Mouse (Mus musculus): ENCODE measurements around the gene Nmrk2.
"Not testable (repeated sequence)": the region's sequence is repeated elsewhere in the genome, so short reads cannot be mapped to it uniquely, and the experiment has no call there.

Nmrk2 gene

DNA sequence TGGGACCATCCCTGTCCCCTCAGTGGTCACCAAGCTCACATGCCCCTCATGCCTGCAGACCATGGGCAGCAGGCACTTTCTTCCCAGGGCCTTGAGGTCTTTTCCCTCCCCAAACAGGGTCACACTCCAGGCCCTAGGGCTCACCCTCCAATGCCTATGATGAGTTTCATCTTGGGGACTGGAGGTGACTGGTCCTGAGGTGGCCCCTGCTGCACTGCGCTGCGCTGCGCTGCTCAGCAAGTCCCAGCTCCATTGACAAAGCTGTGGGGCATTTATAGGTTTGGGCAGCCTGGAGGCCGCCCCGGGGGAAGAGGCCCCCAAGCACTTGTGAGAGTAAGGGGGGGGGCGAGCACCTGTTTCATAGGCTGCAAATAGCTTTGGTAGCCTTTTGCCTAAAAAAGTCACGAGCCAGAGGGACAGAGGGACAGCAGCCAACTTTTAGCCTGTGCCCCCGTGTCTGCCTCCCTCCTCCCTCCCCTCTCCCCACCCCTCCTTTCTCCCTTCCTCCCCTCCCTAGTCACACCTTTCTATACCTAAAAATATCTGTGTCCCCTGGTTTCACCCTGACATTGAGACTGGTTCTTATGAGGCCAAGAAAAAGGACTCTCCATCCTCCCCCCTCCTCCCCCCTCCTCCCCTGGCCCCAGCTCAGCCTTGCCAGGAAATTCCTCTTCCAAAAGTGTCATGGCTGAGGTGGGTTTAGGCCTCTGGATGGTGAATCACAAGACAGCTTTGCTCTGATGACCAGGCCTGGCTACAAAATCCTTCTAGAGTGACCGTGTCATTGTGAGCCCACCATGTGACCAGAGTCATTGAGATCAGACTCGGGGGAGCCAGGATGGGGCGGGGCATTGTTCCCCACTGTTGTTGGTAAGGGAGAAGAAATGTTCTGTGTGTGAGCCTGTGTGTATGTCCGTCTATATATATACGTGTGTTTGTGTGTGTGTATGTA, at the start of gene Nmrk2:
Nmrk2 (minus strand) TSS at position 245 of the 952 bp plus-strand sequence.
- DNase-seq (ENCODE audit: low read depth, low spot score), result no peak

DNA sequence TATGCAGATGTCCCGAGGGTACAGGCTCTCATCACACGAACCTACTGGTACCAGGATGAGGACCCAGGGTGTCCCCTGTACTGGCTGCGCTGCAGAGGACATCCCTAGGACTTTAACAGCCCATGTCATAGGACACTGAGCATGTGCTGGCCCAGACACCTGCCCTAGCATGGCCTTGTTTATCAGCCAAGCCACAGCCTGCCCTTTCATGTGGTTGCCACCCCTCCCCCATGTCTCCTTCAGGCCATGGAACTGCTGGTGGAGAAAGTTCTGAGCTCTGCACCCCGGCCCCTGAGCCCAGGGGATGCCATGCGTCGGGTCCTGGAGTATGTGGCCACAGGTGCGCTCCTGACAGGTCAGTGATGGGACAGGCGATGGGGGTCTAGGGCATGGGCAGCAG, 47.6 kb upstream of the Nmrk2 start:
- no peak for DNase-seq (ENCODE audit: low read depth, low spot score)

DNA sequence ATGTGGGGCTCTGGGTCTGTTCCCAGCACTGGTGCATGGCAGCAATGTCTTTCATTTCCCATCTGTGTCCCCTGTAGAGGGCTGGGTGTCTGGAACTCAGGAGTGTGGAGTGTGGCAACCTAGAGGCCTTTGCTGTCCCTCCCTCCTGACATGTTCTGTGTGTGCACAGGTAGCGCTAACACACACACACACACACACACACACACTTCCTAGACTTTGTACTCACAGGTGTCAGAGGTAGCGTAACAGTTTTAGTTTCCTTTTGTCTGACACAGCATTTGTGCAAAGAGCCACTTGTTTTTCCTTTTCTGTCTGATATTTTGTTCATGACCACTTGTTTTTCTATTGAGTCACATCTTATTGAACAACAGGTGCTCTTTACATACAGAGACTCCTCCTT, 46.0 kb upstream of the Nmrk2 start:
- no peak for DNase-seq (ENCODE audit: low read depth, low spot score)

DNA sequence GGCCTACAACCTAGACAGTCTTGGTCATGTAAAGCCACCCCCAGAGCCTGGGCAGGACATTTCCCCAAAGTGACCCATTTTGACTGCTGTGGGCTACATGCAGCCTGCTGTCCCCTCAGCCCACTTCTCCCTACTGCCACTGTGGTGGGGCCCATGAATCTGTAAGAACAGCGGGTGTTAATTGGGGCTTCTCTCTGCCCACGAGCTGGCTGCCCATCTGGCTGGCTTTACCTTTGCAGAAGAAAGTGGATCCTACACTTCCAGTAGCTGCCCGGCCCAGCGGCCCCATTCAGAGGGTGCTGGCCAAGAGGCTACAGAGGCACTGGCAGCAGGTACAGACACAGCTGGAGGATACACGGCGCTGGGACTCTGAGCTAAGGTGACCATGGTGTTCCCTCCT, 43.3 kb upstream of the Nmrk2 start:
- DNase-seq (ENCODE audit: low read depth, low spot score), result no peak

DNA sequence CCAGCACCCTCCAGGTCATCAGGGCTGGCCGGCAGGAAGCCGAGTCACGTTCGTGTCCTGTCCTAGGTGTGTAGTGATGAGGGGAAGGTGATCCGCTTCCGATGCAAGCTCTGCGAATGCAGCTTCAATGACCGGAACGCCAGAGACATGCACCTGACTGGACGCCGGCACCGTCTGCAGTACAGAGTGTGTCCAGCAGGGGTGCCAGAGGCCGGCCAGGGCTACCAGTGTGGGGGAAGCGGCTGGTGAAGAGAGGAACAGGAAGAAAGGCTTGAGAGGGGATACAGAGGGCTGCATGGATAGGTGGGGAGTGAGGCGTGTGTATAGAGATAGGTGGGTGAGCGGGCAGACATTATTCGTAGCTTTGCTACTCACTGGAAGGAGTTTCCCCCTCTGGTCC, 42.7 kb upstream of the Nmrk2 start:
- no peak for DNase-seq (ENCODE audit: low read depth, low spot score)

DNA sequence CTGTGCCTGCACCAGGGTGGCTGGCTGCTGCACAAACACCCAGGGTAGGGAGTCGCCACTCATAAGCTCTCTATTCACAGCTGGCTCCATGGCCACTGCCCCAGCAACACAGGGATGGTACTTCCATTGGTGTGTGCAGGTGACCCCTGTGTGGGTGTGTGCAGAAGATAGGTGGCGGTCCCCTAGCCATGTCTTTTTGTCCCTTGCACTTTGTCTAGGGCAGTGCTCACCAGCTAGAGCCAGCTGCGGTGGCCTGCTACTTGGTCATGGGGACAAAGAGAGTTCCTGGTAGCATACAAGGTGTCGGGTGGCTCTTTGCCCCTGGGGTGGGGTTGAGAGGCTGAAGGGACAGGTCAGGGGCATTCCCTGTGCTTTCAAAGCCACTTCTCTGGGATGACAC, 42.3 kb upstream of the Nmrk2 start:
- no peak for DNase-seq (ENCODE audit: low read depth, low spot score)

DNA sequence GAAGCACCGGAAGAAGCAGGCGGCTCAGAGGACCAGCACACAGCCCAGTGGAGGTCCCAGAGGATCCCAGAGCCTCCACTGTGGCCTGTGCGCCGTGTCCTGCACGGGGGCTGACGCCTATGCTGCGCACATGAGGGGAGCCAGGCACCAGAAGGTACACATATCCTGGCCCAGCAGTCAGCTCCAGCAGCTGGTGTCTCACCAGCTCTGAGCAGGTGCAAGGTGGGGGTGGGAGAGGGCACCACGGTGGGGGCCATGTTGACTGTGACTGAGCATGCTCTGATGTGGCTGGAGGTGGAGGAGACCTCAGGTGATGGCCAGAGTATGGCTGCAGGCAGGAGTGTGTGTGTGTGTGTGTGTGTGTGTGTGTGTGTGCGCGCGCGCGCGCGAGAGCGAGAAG, 40.2 kb upstream of the Nmrk2 start:
- DNase-seq (ENCODE audit: low read depth, low spot score), result no peak

DNA sequence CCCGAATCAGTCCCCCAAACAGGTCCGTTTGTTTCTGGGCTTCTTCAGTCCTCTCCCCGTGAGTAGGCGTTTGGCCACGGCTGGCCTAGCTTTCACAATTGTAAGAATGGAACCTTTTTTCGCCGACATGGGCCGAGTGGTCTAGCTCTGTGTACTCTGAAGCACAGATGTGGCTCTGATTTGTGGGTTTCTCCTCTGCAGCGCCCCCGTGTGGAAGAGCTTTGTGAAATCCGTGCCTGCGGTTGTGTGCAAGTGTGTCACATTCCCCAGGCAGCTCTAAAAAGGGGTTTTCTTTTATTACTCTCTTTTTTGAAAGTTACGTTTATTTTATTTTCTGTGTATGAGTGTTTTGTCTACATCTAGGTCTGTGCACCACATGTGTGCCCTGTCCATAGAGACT, 39.0 kb upstream of the Nmrk2 start:
- no peak for DNase-seq (ENCODE audit: low read depth, low spot score)

DNA sequence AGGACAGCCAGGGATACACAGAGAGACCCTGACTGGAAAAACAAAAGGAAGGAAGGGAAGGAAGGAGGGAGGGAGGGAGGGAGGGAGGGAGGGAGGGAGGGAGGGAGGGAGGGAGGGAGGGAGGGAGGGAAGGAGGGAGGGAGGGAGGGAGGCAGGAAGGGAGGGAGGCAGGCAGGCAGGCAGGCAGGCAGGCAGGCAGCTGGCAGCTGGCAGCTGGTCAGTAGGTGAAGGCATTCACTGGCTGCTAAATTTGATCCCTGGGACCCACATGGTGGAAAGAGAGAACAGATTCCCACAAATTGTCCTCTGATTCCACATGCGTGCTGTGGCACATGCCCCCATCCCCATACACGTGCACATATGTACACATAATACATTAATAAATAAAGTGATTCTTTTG, 36.8 kb upstream of the Nmrk2 start:
- no peak for DNase-seq (ENCODE audit: low read depth, low spot score)

DNA sequence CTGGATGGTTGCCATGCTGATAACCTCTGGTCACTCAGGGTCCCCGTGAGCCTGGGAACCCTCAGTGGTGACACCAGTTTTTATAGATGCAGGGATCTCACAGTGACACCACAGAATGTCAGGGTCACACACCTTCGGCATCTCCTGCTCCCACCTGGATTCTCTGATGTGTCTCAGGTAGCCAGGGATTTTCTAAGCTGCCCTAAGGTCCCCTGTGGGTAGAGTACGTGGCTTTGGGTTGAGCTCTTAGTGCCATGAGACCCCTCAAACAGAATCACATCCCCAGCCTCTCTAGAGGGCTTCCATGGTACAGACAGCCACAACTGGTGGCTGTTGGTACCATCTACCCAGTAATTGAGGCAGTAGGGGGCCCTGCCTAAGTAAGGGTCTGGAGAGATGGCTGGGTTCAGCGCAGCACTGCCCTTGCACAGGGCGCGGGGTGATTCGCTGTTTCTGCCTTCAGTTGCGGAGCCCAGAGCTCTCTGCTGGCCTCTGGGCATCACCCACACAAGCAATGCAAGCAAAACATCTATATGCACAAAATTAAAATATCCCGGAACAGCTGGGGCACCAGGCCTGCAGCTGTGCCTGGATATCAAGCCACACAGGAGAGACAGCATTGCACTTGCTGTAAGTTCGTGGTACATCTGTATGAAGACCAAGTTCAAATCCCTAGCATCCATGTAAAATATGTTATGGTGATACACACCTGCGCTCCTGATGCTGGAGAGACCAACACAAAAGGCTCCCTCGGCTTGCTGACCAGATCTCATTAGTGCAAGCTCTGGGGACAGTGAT, 34.8 kb upstream of the Nmrk2 start:
- DNase-seq (ENCODE audit: low read depth, low spot score), result no peak

DNA sequence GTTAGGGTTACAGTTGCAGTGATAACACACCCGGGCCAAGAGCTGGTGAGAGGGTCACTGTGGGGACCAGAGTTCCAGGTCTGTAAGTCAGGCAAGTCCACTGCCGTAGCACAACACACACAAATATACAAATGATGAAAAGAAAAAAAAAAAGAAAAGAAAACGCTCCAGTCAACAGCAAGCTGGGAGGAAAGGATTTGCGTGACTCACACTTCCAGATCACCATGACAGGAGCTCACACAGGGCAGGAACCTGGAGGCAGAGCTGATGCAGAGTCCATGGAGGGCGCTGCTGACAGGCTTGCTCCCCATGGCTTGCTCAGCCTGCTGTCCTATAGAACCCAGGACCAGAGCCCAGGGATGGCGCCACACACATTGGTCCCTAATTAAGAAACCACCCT, 32.4 kb upstream of the Nmrk2 start:
- DNase-seq (ENCODE audit: low read depth, low spot score), result no peak

DNA sequence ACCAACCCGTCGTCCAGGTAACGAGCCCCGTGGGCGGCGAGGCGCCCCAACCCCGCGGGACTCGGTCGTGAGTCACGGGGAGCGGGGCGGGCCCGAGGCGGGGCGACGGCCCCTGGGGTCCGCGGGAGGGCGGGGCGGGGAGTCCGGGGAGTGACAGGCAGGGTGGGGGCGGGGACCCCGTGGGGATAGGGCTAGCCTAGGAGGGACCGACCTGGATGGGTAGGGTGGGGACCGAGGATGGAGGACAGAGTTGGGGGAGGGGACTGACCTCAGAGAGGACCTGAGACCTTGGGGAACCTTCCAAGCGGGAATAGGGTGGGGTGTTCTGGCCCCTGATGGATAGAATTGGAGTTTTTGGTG, 31.4 kb upstream of the Nmrk2 start:
- DNase-seq (ENCODE audit: low read depth, low spot score), result no peak

DNA sequence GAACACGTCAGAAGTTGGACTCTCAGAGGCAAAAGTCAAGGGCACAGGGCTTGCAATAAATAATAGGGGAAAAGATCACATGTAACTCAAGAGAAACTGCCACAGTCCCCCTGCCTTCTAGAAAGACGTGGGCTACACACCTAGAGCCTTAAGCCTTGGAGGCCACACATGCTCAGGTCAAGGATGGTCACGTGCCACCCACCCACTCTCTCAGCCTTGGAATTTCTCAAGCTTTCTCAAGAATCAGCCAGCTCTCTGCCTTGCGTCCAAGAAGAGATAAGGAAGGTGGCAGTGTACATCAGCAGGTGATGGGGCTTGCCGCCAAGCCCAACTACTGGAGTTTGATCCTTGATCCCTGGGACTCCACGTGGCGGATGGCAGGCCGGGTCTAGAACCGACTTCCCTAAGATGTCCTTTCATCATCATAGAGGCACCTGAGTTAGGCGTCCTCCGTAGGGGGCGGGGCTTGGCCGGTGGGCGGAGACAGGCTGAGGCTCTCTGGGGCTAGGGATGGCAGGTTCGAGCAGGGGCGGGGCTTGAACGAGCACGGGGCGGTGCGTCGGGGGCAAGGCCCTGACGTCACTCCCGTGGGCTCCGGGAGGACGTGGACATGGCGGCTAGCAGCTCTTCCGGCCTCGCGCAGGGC, 30.9 kb upstream of the Nmrk2 start, which contains the start of gene Zfr2:
Zfr2 (plus strand) TSS at position 576 of the 646 bp plus-strand sequence.
- DNase-seq (ENCODE audit: low read depth, low spot score), result peak; percentile 85

DNA sequence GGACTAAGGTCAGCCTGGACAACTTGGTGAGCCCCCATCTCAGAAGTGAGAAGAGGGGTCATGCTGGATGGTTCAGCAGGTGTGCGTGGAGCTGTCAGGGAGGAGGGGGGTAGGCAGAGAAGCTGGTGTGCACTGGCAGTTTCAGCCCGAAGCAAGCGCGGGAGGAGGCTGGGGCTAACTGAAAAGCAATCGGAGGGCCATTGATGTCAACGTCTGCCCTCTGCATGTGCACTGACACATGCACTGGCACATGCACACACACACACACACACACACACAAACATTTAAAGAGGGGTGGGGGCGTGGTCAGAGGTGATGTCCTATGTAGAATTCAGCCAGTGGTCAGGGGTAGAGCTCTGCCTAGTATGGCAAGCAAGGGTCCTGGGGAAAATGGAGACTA, 29.6 kb upstream of the Nmrk2 start:
- no peak for DNase-seq (ENCODE audit: low read depth, low spot score)

DNA sequence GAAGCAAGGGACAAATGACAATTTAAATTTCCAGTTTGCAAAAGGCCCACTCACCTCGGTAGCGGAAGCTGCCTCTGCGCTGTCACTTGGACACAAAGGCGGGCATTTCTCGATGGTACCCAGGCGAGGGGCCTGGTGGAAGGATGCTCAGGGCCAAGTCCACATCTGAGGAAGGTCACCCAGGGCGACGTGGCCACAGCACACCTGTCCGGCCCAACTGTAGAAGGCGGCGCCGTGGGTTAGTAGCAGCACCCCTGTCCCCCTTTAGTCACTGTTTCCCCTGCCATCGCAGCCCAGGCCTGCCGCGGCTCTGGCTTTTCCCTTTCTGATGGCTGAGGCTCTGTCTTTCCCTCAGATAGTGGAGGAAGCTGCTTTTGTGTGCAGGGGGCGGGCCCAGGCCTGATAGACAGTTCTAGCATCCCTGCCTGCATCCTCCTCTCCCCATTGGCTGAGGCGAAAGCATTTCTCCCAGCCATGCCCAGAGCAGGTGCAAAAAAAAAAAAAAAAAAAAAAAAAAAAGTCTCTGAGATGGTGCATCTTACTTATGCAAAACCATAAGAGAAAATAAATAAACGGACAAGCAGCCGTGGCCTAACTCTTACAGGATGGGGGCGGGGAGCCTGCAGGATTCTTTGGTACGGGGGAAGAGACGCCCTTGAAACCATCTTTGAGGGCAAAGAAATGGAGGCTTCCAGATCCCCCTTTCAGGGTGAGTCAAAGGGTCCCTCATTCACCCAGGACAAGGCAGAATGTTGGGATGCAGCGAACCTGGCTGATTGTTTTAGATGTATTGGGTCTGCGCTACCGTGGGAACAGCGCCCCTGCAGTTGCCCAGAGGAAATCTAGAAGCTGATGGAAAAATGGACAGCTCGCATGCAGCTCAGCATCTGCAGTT, 28.8 kb upstream of the Nmrk2 start, which contains the start of gene Atcay:
Atcay (minus strand) TSS at position 396 of the 895 bp plus-strand sequence.
- peak; percentile 88 for DNase-seq (ENCODE audit: low read depth, low spot score)

DNA sequence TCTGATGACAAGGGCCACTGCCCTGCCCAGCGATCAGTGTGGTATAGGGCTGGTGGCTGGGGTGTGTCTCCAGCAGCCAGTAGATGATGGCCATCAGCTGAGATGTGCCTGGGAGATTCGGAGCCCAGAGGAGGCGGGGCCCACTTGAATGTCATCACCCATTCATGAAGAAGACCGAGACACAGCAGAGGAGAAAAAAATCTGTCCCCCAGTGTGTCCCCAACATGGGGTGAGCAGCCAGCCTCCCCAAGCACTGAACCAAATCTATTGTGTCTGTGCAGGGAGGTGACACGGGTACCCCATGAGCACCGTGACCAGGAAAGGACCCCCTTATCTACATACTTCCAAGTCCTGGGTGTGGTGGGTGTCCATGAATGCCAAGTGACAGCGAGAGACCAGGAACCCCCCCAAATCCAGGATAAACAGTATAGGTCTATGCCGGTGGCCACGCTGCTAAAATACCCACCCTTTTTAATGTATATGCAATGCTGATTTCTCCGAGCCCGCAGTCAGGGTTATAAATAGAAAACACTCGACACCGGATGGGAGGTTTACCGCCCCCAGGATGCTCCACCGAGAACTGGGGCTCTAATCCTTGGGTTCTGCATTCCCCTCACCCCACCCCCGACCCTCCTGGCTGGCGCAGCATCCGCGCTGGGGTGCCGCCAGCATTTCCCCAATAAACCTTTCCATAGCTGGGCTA, 28.0 kb upstream of the Nmrk2 start:
- peak; percentile 34 for DNase-seq (ENCODE audit: low read depth, low spot score)

DNA sequence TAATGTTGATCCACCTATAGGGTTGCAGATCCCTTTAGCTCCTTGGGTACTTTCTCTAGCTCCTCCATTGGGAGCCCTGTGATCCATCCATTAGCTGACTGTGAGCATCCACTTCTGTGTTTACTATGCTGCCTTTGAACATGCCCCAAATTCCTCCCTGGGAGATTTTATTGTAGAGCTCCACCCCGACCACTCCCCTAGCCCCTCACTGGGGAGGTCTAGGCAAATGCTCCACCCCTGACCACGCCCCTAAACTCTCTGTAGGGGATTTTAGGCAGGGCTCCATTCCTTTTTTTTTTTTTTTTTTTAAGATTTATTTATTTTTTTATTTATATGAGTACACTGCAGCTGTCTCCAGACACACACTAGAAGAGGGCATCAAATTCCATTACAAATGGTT, 21.9 kb upstream of the Nmrk2 start:
- DNase-seq (ENCODE audit: low read depth, low spot score), result not testable (repeated sequence)

DNA sequence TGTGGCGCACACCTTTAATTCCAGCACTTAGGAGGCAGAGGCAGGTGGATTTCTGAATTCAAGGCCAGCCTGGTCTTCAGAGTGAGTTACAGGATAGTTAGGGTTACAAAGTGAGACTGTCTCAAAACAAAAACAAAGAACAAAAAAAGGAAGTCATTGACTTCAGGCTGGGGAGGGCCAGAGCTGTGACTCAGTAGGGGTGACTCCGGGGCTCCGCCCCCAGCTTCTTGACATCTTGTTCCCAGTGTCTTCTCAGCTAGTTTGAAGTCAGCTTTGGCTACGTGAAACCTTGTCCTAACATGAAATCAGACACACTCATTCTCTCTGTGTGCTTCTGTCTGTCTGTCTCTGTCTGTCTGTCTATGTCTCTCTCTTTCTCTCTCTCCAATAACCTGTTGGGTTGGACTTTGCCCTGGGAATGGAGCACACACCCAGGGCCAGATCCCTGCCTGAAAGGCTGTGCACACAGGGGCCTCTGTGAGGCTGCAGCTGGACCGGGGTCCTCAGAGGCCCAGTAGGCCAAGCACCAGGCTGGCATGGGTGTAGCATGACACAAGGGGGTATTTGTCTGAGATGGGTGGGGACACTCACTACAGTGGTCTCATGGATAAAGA, 19.7 kb upstream of the Nmrk2 start:
- no peak for DNase-seq (ENCODE audit: low read depth, low spot score)

DNA sequence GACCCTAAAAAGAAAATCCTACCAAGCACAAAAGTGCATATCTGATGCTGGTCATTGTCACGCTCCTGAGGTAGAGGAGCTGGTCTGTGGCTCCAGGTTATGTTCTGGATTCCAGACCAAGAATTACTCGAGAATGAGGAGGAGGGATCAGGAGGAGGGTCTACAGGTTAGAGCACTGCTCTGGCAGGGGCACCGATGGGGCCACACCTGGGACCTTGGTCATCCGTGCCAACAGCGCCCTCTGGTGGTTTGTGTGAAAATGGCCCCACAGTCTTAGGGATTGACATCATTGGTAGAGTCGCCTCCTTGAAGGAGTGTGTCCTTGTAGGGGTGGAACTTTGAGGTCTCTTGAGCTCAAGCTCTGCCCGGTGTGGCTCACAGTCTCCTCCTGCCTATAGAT, 16.1 kb upstream of the Nmrk2 start:
- no peak for DNase-seq (ENCODE audit: low read depth, low spot score)

DNA sequence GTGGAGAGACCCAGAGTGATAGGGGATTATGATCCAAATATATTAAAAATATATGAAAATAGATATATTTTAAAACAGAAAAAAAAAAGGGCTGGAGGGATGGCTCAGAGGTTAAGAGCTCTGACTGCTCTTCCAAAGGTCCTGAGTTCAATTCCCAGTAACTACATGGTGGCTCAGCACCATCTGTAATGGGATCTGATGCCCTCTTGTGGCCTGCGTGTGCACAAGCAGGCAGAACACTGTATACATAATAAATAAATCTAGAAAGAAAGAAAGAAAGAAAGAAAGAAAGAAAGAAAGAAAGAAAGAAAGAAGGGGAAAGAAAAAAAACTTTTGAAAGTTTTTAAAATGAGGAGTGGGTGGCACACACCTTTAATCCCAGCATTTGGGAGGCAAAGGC, 15.4 kb upstream of the Nmrk2 start:
- DNase-seq (ENCODE audit: low read depth, low spot score), result not testable (repeated sequence)
